In genomic region chr17:36270956-36271585, GRCm38 (mm10) we compare ENCODE assay signal across 8 mouse cellular contexts. TPM values are rescaled to one million over a fixed set of nuclear protein-coding genes. Genes with fewer than 3 reads are reported as not detected.
DNase-seq lines count a peak whose midpoint lies in the region; ATAC-seq lines count a peak whose summit lies in the region.

No protein-coding gene starts in this region.

- H3K27me3 ChIP-seq in forebrain, embryonic 10.5 days (ENCODE audit: poor library complexity, severe bottlenecking): no peaks in the 10 kb centered on the region
- no peaks in the 10 kb centered on the region for H3K27me3 ChIP-seq in heart, embryonic 14.5 days (ENCODE audit: control insufficient read depth, insufficient read depth, low read length)
- H3K27me3 ChIP-seq in liver, embryonic 12.5 days (replicated peaks): no peaks in the 10 kb centered on the region
- no peaks in the 10 kb centered on the region for H3K27me3 ChIP-seq in splenic B cell, adult 2 months (ENCODE audit: control insufficient read depth, insufficient read depth, low read length, poor library complexity, severe bottlenecking)

- peak; percentile 85 to 90 for DNase-seq in CD8-positive naive resting alpha-beta T cell, adult 2 months (ENCODE audit: low read depth in 2 of 2, low spot score in 2 of 2)
- DNase-seq in c-Kit-positive CD71-negative TER-119-negative erythroid progenitor cells, embryonic 14.5 days (ENCODE audit: low read depth): peak; percentile 56
- peak; percentile 89 for DNase-seq in forebrain, embryonic 10.5 days (ENCODE audit: extremely low spot score, low spot score)
- DNase-seq in kidney, postnatal 14 days: peak; percentile 92
- DNase-seq in naive thymus-derived CD4-positive, alpha-beta T cell, adult 2 months (ENCODE audit: low read depth): peak; percentile 95
- DNase-seq in splenic B cell, adult 2 months (ENCODE audit: low read depth, low spot score): peak; percentile 88

- peak; percentile 87 for ATAC-seq in heart, embryonic 14.5 days (ENCODE audit: insufficient number of reproducible peaks, insufficient read depth, low FRiP score, low read depth)
- peak; percentile 86 for ATAC-seq in liver, embryonic 12.5 days

- WGBS in forebrain, embryonic 10.5 days: under 1% methylated on average over 76 of the region's 84 CpGs
- WGBS in heart, embryonic 14.5 days: under 1% methylated on average over 60 of the region's 84 CpGs
- 1% methylated on average over 83 of the region's 84 CpGs for WGBS in liver, embryonic 12.5 days (ENCODE audit: insufficient replicate concordance)

- peaks cover 32% of the 10 kb centered on the region for H3K4me1 ChIP-seq in forebrain, embryonic 10.5 days
- peaks cover 8 to 26% of the 10 kb centered on the region in 2 experiments for H3K4me1 ChIP-seq in heart, embryonic 14.5 days (ENCODE audit: control insufficient read depth in 2 of 2, insufficient read depth in 2 of 2, low read length in 2 of 2)
- peaks cover 40% of the 10 kb centered on the region for H3K4me1 ChIP-seq in liver, embryonic 12.5 days

- peak overlapping the region; percentile 85 for H3K4me3 ChIP-seq in forebrain, embryonic 10.5 days
- peak overlapping the region; percentile 90 to 96 for H3K4me3 ChIP-seq in heart, embryonic 14.5 days (ENCODE audit: control insufficient read depth in 1 of 2, insufficient read depth in 1 of 2, low read depth in 1 of 2, low read length in 2 of 2)
- H3K4me3 ChIP-seq in liver, embryonic 12.5 days: peak overlapping the region; percentile 82

- H3K27ac ChIP-seq in forebrain, embryonic 10.5 days: peak overlapping the region; percentile 99
- H3K27ac ChIP-seq in heart, embryonic 14.5 days (replicated peaks in 1 of 2; ENCODE audit: control insufficient read depth in 1 of 2, insufficient read depth in 1 of 2, low read depth in 2 of 2, low read length in 2 of 2): peak overlapping the region; percentile 73 to 88
- peak overlapping the region; percentile 90 for H3K27ac ChIP-seq in liver, embryonic 12.5 days

- peak overlapping the region; percentile 81 for H3K4me2 ChIP-seq in heart, embryonic 14.5 days (ENCODE audit: low read length)
- peak overlapping the region; percentile 91 for H3K4me2 ChIP-seq in liver, embryonic 12.5 days

- H3K9me3 ChIP-seq in forebrain, embryonic 10.5 days: no peaks in the 10 kb centered on the region
- H3K9me3 ChIP-seq in heart, embryonic 14.5 days (ENCODE audit: control insufficient read depth, low read length): no peaks in the 10 kb centered on the region
- H3K9me3 ChIP-seq in liver, embryonic 12.5 days (replicated peaks): no peaks in the 10 kb centered on the region

- H3K9ac ChIP-seq in heart, embryonic 14.5 days (ENCODE audit: low read length): peak overlapping the region; percentile 95
- H3K9ac ChIP-seq in liver, embryonic 12.5 days: peak overlapping the region; percentile 86

- peaks cover 63% of the 10 kb centered on the region for H3K36me3 ChIP-seq in forebrain, embryonic 10.5 days (replicated peaks)
- H3K36me3 ChIP-seq in heart, embryonic 14.5 days (ENCODE audit: control insufficient read depth, insufficient read depth, low read length): peaks cover 46% of the 10 kb centered on the region
- peaks cover 60% of the 10 kb centered on the region for H3K36me3 ChIP-seq in liver, embryonic 12.5 days
- H3K36me3 ChIP-seq in splenic B cell, adult 2 months (ENCODE audit: control insufficient read depth, insufficient read depth, low read length, poor library complexity, severe bottlenecking): peaks cover 2% of the 10 kb centered on the region

RNA-seq across cellular contexts. Expression of gene Trim39, which starts 1.0 kb away (rescaled TPM):
- polyA plus RNA-seq in forebrain, embryonic 10.5 days (2016; fragmentation: Nextera tagmentation; extraction: Ambion mirVana): 20.5 and 23.9 TPM in 2 replicates
- polyA plus RNA-seq in heart, embryonic 14.5 days (2014; fragmentation: Nextera tagmentation; extraction: Ambion mirVana): 8.7 and 9.5 TPM in 2 replicates
- 10.1 and 11.0 TPM in 2 replicates for polyA plus RNA-seq in liver, embryonic 12.5 days (2016; fragmentation: Nextera tagmentation; extraction: Ambion mirVana)

RNA-seq across cellular contexts. Expression of gene Rpp21, which starts 13.2 kb away (rescaled TPM):
- 94.4 and 98.2 TPM in 2 replicates for polyA plus RNA-seq in forebrain, embryonic 10.5 days (2016; fragmentation: Nextera tagmentation; extraction: Ambion mirVana)
- 108 and 111 TPM in 2 replicates for polyA plus RNA-seq in heart, embryonic 14.5 days (2014; fragmentation: Nextera tagmentation; extraction: Ambion mirVana)
- polyA plus RNA-seq in liver, embryonic 12.5 days (2016; fragmentation: Nextera tagmentation; extraction: Ambion mirVana): 80.6 and 89.7 TPM in 2 replicates

RNA-seq across cellular contexts. Expression of gene H2-M10.2, which starts 15.2 kb away (rescaled TPM):
- polyA plus RNA-seq in forebrain, embryonic 10.5 days (2016; fragmentation: Nextera tagmentation; extraction: Ambion mirVana): 0.21 TPM in 1 of 2 replicates, not detected in the other
- polyA plus RNA-seq in heart, embryonic 14.5 days (2014; fragmentation: Nextera tagmentation; extraction: Ambion mirVana): not detected in 2 replicates
- polyA plus RNA-seq in liver, embryonic 12.5 days (2016; fragmentation: Nextera tagmentation; extraction: Ambion mirVana): not detected in 2 replicates

RNA-seq across cellular contexts. Expression of gene H2-M10.1, which starts 54.9 kb away (rescaled TPM):
- polyA plus RNA-seq in forebrain, embryonic 10.5 days (2016; fragmentation: Nextera tagmentation; extraction: Ambion mirVana): not detected in 2 replicates
- polyA plus RNA-seq in heart, embryonic 14.5 days (2014; fragmentation: Nextera tagmentation; extraction: Ambion mirVana): not detected in 2 replicates
- not detected in 2 replicates for polyA plus RNA-seq in liver, embryonic 12.5 days (2016; fragmentation: Nextera tagmentation; extraction: Ambion mirVana)

Comparison
In these comparisons a context has a peak if more than half of its experiments do, and no peak if none do; other contexts are left out.
1. Peak in every context shown above with its lines: DNase-seq, ATAC-seq, H3K4me3 ChIP-seq and H3K27ac ChIP-seq.